Mouse (Mus musculus): ENCODE results near the gene Ocln. TPM values are rescaled to one million over a fixed set of nuclear protein-coding genes. Genes with fewer than 3 reads are reported as not detected.
"Not testable (repeated sequence)": the region's sequence is repeated elsewhere in the genome, so short reads cannot be mapped to it uniquely, and the experiment has no call there.

Ocln gene
- total RNA-seq, 1 experiment, result 6.2 TPM

- H3K36me3 ChIP-seq (ENCODE audit: control insufficient read depth, insufficient read depth, low read length, poor library complexity, severe bottlenecking), result no peaks in the 10 kb centered on the region
- no peak overlapping the region for H3K9ac ChIP-seq (ENCODE audit: insufficient read depth, low read depth, low read length, poor library complexity, severe bottlenecking)
- H3K27ac ChIP-seq (ENCODE audit: insufficient read depth, low read depth, low read length, poor library complexity, severe bottlenecking), result no peak overlapping the region
- H3K4me3 ChIP-seq (ENCODE audit: insufficient read depth in 1 of 2, low read depth in 1 of 2, low read length in 2 of 2, poor library complexity in 1 of 2, severe bottlenecking in 1 of 2), result no peak overlapping the region
- TF ChIP-seq CHD2 (IDR thresholded peaks at IDR 0.05; ENCODE audit: low read depth, low read length), result no peak
- no peak for TF ChIP-seq MAFK (IDR thresholded peaks at IDR 0.05; ENCODE audit: insufficient read depth, low read depth, low read length)
- no peak for TF ChIP-seq ZC3H11A (IDR thresholded peaks at IDR 0.05; ENCODE audit: borderline replicate concordance, low read depth, low read length)
- TF ChIP-seq HCFC1 (IDR thresholded peaks at IDR 0.05; ENCODE audit: borderline replicate concordance, insufficient read depth, low read length), result no peak
- TF ChIP-seq ZNF384 (IDR thresholded peaks at IDR 0.05; ENCODE audit: low read depth, low read length), result no peak
- H3K4me1 ChIP-seq (ENCODE audit: control insufficient read depth in 2 of 2, insufficient read depth in 2 of 2, low read length in 2 of 2, poor library complexity in 1 of 2), result peaks cover 0 to 2% of the 10 kb centered on the region in 2 experiments; a peak in 1 of 4 replicates
- no peaks in the 10 kb centered on the region for H3K9me3 ChIP-seq (ENCODE audit: control insufficient read depth, insufficient read depth, low read depth, low read length)
- in situ Hi-C loops (cut with MboI; ENCODE audit: low sequenced_read_pairs in 2 of 2, unreplicated experiment in 2 of 2), result no loop called here
- no peak for DNase-seq (ENCODE audit: low read depth, low spot score)
These were observed 39.7 kb downstream of the Ocln start for GRCm38 (mm10) chr13:100512792-100513191.

- Histone ChIP-seq H3K27ac (ENCODE audit: insufficient read depth, low read depth, low read length, poor library complexity, severe bottlenecking) (no peak overlapping the region), H3K4me1 (ENCODE audit: control insufficient read depth in 2 of 2, insufficient read depth in 2 of 2, low read length in 2 of 2, poor library complexity in 1 of 2) (no peaks in the 10 kb centered on the region), H3K9me3 (ENCODE audit: control insufficient read depth, insufficient read depth, low read depth, low read length) (no peaks in the 10 kb centered on the region), H3K9ac (ENCODE audit: insufficient read depth, low read depth, low read length, poor library complexity, severe bottlenecking) (no peak overlapping the region), H3K36me3 (ENCODE audit: control insufficient read depth, insufficient read depth, low read length, poor library complexity, severe bottlenecking) (no peaks in the 10 kb centered on the region), H3K4me3 (ENCODE audit: insufficient read depth in 1 of 2, low read depth in 1 of 2, low read length in 2 of 2, poor library complexity in 1 of 2, severe bottlenecking in 1 of 2) (no peak overlapping the region)
- in situ Hi-C loops (cut with MboI; ENCODE audit: low sequenced_read_pairs in 2 of 2, unreplicated experiment in 2 of 2), result no loop called here
- TF ChIP-seq ZC3H11A (IDR thresholded peaks at IDR 0.05; ENCODE audit: borderline replicate concordance, low read depth, low read length) (no peak), HCFC1 (IDR thresholded peaks at IDR 0.05; ENCODE audit: borderline replicate concordance, insufficient read depth, low read length) (no peak), CHD2 (IDR thresholded peaks at IDR 0.05; ENCODE audit: low read depth, low read length) (no peak), MAFK (IDR thresholded peaks at IDR 0.05; ENCODE audit: insufficient read depth, low read depth, low read length) (no peak), ZNF384 (IDR thresholded peaks at IDR 0.05; ENCODE audit: low read depth, low read length) (no peak)
- DNase-seq (ENCODE audit: low read depth, low spot score), result no peak
These were observed 40.6 kb downstream of the Ocln start for GRCm38 (mm10) chr13:100511860-100512364.

- Histone ChIP-seq H3K36me3 (ENCODE audit: control insufficient read depth, insufficient read depth, low read length, poor library complexity, severe bottlenecking) (no peaks in the 10 kb centered on the region), H3K9me3 (ENCODE audit: control insufficient read depth, insufficient read depth, low read depth, low read length) (no peaks in the 10 kb centered on the region)
- in situ Hi-C loops (cut with MboI; ENCODE audit: low sequenced_read_pairs in 2 of 2, unreplicated experiment in 2 of 2), result no loop called here
These were observed 41.2 kb downstream of the Ocln start for GRCm38 (mm10) chr13:100511146-100511859.

GRCm38 (mm10) chr13:100499625-100500024 is 52.9 kb downstream of the Ocln start:
- H3K4me1 ChIP-seq (ENCODE audit: control insufficient read depth in 2 of 2, insufficient read depth in 2 of 2, low read length in 2 of 2, poor library complexity in 1 of 2); H3K4me3 ChIP-seq (ENCODE audit: insufficient read depth in 1 of 2, low read depth in 1 of 2, low read length in 2 of 2, poor library complexity in 1 of 2, severe bottlenecking in 1 of 2); H3K9me3 ChIP-seq (ENCODE audit: control insufficient read depth, insufficient read depth, low read depth, low read length); H3K27ac ChIP-seq (ENCODE audit: insufficient read depth, low read depth, low read length, poor library complexity, severe bottlenecking); in situ Hi-C loops (cut with MboI; ENCODE audit: low sequenced_read_pairs in 2 of 2, unreplicated experiment in 2 of 2); H3K36me3 ChIP-seq (ENCODE audit: control insufficient read depth, insufficient read depth, low read length, poor library complexity, severe bottlenecking); H3K9ac ChIP-seq (ENCODE audit: insufficient read depth, low read depth, low read length, poor library complexity, severe bottlenecking); DNase-seq (ENCODE audit: low read depth, low spot score): not testable (repeated sequence)

More at GRCm38 (mm10) chr13:100511146-100511859, 41.2 kb downstream of the Ocln start:
- TF ChIP-seq HCFC1 (IDR thresholded peaks at IDR 0.05; ENCODE audit: borderline replicate concordance, insufficient read depth, low read length) (no peak), MAFK (IDR thresholded peaks at IDR 0.05; ENCODE audit: insufficient read depth, low read depth, low read length) (no peak), ZNF384 (IDR thresholded peaks at IDR 0.05; ENCODE audit: low read depth, low read length) (no peak), ZC3H11A (IDR thresholded peaks at IDR 0.05; ENCODE audit: borderline replicate concordance, low read depth, low read length) (no peak), CHD2 (IDR thresholded peaks at IDR 0.05; ENCODE audit: low read depth, low read length) (no peak)
- no peak overlapping the region for H3K4me3 ChIP-seq (ENCODE audit: insufficient read depth in 1 of 2, low read depth in 1 of 2, low read length in 2 of 2, poor library complexity in 1 of 2, severe bottlenecking in 1 of 2)
- DNase-seq (ENCODE audit: low read depth, low spot score), result no peak
- no peak overlapping the region for H3K9ac ChIP-seq (ENCODE audit: insufficient read depth, low read depth, low read length, poor library complexity, severe bottlenecking)
- H3K27ac ChIP-seq (ENCODE audit: insufficient read depth, low read depth, low read length, poor library complexity, severe bottlenecking), result no peak overlapping the region
- H3K4me1 ChIP-seq (ENCODE audit: control insufficient read depth in 2 of 2, insufficient read depth in 2 of 2, low read length in 2 of 2, poor library complexity in 1 of 2), result no peaks in the 10 kb centered on the region

All from ES-E14 (cell line).